Mouse (Mus musculus): Measurements from ENCODE around the gene Commd7. TPM values are rescaled to one million over a fixed set of nuclear protein-coding genes. Genes with fewer than 3 reads are reported as not detected.

Gene Commd7
- total RNA-seq, 2 experiments from 2014 or later, result 25.2 to 31.0 TPM

DNA sequence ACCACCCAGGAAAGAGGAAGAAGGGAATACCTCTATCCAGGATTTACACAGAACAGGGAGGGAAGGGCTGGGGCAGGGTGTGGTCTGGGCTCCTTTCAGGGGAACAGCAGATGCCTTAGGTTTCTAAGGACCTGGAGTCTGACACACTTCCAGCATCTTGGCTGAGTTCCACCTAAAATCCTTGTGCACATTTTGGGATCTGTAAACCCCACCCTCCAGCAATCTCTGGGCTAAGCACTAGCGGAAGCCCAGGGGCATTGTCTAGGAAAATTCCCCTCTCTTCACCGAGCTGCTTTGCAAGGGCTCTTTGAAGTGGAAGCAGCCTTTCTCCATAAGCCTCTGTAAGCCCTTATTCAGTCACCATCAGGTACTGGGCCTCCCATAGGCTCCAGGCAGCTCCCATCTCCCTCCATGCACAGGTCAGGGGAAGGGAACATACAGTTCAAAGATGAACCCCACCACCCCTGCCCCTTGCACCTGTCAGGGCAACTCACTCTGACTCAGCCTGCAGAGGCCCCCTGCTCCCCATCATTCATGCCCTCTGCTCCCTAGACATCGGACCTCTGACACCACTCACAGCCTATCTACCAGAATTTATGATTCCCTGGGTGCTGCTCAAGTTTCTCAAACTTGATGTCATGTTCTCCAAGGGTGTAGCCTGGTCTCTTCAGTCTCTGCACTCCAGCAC, 19.8 kb downstream of the Commd7 start:
- no peak overlapping the region for H3K27ac ChIP-seq
- TF ChIP-seq CTCF (conservative IDR thresholded peaks at IDR 0.05), result no peak
- DNase-seq (ENCODE audit: low spot score in 2 of 2), result no peak
- H3K4me3 ChIP-seq, result no peak overlapping the region

DNA sequence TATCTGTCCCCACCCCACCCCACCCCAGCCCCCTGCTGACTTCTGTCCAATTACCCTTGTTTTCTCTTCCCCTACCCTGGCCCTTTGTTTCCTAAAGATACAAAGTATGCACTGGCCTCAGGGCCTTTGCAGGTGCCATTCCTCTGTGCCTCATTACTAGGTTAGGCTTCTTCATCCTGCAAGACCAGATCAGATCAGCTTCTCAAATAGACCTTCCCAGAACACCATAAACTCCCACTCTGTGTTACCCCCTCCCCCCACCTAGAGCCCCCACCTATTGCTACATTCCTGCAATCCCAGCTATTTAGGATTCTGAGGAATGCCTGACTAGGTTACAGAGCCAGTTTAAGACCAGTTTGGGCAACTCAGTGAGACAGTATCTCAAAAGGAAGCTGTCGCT, 20.8 kb downstream of the Commd7 start:
- TF ChIP-seq CTCF (conservative IDR thresholded peaks at IDR 0.05), result no peak
- no peak overlapping the region for H3K27ac ChIP-seq
- DNase-seq (ENCODE audit: low spot score in 2 of 2), result no peak
- H3K4me3 ChIP-seq, result no peak overlapping the region

DNA sequence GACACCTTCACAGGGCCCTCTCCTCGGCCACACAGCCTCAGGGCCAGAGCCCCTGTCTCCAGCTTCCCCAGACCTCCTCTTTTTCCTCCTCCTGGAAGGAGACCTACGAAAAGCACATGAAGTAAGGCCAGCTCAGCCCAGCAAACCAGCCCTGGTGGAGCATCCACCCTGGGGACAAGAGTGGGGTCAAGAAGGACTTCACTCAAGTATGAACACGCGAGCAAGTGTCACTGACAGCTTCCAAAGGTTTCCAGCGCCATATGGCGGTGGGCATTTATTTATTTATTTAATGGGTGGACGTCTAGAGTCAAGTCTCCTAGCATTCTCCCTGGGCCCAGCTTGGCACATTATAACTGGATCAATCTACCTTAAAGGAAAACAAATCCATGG, 21.3 kb downstream of the Commd7 start:
- no peak for DNase-seq (ENCODE audit: low spot score in 2 of 2)
- no peak overlapping the region for H3K4me3 ChIP-seq
- peak overlapping the region; percentile 19; the same call in 1 of the 2 replicates for H3K27ac ChIP-seq
- no peak for TF ChIP-seq CTCF (conservative IDR thresholded peaks at IDR 0.05)

DNA sequence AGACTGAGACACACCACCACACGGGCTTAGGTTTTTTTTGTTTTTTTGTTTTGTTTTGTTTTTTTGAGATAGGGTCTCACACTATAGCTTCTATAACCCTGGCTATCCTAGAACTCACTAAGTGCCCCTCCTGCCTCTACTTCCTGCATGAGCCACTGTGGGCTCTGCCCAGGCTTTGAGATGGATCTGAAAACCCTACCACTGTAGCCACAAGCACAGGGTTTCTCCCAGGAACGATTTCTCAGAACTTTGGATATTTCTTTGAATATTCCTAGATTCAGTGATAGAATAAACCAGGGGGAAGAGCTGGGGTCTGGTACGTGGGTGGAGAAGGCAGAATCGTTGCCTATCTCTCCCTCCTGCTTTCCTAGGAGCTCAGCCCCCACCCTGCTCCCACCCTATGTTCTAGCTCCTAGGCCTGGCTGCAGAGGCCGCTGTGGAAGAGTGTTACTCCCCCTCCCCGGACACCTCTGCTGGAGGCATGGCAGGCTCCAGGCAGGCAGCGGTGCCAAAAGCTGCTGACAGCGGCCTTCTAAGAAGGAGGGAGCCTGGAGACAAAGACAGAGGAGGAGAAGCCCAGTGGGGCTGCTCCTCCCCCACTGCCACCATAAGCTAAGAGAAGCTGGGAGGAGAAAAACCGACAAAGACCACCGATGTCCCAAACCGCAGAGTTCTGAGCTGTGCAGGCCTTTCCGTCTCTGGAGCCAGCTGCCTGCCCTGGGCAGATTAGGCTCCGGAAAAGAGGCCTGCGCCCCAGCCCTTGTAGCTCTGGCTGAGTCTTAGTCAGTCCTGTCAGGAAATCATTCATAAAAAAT, 21.9 kb downstream of the Commd7 start:
- no peak for TF ChIP-seq CTCF (conservative IDR thresholded peaks at IDR 0.05)
- H3K4me3 ChIP-seq, result no peak overlapping the region
- peak overlapping the region; percentile 19; the same call in 1 of the 2 replicates for H3K27ac ChIP-seq
- DNase-seq (ENCODE audit: low spot score in 2 of 2), result no peak

DNA sequence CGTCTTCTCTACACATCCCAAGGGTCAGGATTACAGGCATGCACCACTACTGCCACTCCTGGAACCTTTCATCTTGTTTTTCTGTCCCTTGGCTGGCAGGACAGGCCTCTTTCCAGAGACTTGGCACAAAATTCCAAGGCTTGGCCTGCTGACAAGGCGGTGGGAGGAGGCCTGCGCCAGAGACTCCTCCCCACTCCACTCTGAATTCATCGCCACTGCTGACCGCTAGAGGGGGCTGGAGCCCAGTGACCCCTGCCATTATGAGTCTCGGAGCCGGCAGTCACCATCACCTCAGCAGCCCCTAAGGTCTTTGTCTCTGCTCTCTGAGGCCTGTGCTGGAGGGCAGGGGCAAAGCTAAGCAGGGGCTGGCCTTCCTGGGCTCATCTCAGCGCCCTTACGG, 23.0 kb downstream of the Commd7 start:
- DNase-seq (ENCODE audit: low spot score in 2 of 2), result peak; percentile 76 to 85
- TF ChIP-seq CTCF (conservative IDR thresholded peaks at IDR 0.05), result peak; percentile 90
- no peak overlapping the region for H3K4me3 ChIP-seq
- no peak overlapping the region for H3K27ac ChIP-seq

DNA sequence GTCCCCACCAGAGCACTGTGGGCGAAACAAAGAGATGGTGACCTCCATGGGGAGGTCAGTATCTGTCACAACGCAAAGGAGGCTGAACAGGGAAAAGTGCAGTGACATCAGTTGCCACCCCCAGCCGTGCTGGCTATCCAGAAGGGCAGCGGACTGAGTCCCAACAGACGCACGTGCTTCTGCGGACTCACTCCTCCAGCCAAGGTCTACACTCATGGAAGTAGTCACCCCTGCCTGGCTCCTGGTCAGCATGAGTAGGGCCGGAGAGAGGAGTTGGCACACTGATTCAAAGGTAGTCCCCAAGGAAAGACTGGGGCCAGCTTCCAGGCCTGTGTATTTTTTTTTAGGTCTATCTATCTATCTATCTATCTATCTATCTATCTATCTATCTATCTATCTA, 23.5 kb downstream of the Commd7 start:
- no peak overlapping the region for H3K4me3 ChIP-seq
- TF ChIP-seq CTCF (conservative IDR thresholded peaks at IDR 0.05), result no peak
- H3K27ac ChIP-seq, result no peak overlapping the region
- no peak for DNase-seq (ENCODE audit: low spot score in 2 of 2)

DNA sequence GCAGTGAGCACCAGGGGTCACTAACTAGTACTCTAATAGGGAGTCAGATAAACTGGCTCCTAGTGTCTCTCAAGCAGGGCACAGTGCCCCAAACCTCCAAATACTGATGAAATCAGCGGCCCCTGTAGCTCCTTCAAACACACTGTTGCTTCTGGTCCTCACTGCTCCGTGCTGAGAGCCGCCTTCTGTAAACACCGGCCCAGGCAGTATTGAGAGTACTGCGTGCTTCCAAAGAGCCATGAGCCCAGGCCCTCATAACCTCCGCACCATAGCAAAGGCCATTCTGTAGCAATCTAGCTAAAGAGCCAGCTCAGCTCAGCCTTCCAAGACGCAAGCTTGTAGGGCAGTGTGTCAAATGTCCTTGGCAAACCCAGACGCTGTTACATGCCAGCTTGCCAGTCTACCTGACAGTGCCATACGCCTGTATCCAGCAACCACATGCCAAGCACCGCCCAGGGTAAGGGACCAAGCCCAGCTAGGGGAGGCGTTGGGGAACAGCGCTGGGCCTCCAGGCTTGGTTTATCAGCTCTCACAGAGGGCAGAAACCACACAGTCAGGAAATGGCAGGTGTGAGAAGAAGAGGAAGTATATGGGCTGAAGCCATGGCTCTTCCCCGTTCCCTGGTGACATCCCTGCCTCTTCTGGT, 24.6 kb downstream of the Commd7 start:
- DNase-seq (ENCODE audit: low spot score in 2 of 2), result no peak
- no peak for TF ChIP-seq CTCF (conservative IDR thresholded peaks at IDR 0.05)
- H3K4me3 ChIP-seq, result no peak overlapping the region
- H3K27ac ChIP-seq, result no peak overlapping the region

DNA sequence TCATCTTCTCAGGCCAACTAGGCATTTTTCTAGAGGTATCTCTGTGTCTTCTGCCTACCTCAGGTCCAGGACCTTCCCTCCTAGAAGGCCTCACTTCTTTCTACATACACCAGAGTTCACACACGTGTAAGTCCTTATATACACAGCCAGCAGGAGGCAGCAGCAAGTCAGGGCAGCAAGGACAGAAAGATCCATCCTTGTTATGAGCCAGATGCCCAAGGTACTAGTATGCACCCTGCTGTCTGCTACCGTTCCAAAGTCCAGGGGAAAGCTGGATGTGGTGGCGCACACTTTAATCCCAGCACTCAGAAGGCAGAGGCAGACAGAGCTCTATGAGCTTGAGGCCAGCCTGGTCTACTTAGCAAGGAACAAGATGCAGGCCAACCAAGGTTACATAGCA, 26.2 kb downstream of the Commd7 start:
- peak; percentile 56 for TF ChIP-seq CTCF (conservative IDR thresholded peaks at IDR 0.05)
- Histone ChIP-seq H3K27ac (no peak overlapping the region), H3K4me3 (no peak overlapping the region)
- DNase-seq (ENCODE audit: low spot score in 2 of 2), result no peak

DNA sequence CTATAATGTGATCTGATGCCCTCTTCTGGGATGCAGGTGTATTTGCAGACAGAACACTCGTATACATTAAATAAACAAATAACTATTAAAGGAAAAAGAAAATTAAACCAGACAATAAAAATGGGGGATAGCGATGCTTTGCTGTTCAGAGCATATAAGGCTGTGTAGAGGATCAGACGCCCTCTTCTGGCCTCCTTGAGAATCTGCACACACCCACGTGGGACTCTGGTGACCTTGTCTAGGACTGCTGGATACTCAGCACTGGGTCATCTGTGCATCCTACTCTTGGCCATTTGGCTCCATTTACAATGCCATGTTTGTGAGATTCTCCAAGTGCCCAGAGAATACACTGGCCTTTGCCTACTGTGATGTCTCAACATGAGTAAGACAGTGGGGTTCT, 28.9 kb downstream of the Commd7 start:
- DNase-seq (ENCODE audit: low spot score in 2 of 2), result no peak
- H3K27ac ChIP-seq, result no peak overlapping the region
- H3K4me3 ChIP-seq, result no peak overlapping the region
- TF ChIP-seq CTCF (conservative IDR thresholded peaks at IDR 0.05), result peak; percentile 61

DNA sequence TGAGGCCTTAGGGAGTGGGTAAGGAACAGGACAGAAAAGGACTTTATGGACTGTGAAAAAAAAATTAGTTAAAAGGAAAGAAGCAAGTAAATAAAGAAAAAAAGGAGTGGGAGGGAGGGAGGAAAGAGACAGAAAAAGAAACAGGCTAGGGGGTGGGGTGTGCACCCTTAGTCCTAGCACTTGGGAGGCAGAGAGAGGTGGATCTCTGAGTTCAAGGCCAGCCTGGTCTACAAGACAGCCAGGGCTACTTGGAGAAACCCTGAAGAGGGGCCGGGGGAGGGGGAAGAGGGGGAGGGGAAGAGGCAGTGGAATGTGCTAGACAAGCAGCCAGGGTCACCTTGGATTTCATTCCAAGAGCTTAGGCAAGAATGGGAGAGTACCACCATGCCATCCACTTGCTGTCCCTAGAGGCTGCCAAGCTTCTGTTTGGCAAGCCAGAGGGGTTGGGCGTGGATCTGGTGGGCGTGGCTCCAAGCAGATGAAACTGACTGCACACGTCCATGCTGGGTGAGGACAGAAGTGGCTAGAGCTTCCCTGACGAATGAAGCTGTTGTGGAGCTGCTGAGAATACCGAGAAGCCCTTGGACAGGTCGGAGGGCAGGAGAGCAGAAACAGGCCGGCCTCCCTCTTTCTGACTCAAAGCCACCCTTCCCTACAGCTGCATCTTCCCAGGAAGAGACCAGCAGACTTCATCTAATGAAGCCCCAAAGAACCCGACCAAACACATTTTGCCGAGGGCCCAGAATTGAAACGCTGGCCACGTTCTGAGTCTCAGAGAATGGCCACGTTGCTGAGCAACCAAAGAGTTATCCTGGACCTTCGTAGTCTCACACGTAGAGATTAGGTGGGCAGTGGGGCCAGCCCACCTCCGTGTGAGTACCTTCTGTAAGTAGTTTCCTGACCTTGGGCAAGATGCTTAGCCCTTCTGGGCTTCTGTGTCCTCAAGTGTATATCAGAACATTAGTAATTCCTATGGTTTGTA, 31.6 kb downstream of the Commd7 start:
- no peak for TF ChIP-seq CTCF (conservative IDR thresholded peaks at IDR 0.05)
- H3K27ac ChIP-seq, result no peak overlapping the region
- DNase-seq (ENCODE audit: low spot score in 2 of 2), result peak in 1 of 2 experiments; percentile 20
- no peak overlapping the region for H3K4me3 ChIP-seq

DNA sequence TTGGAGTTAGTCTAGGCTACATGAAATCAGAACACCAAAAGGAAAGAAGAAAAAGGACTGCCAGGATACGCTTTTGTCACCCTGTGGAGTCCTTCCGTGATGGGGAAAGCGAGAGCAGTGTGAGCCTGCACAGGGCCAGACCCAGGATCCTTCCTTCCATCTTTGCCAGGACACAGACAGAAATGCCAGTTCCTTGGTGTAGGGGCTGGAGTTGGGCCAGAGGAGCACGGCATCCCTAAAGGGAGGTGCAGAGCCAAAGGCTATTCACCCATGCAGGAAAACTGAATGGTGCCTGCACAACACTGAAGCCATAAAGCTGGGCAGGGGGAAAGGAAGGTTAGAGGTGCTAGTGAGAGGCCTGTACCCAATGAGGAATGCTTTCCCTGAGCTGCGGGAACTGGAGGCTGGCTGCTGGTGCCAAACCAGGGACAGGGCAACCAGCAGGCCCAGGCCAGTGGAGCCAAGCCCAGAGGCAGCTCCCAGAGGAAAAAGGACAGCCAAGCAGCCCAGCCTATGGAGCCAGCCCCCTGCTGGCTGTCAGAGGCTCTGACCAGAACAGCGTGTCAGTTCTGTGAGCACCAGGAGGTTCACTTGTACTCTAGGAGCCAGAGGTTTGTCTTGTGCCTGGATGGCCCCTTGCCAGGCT, 32.4 kb downstream of the Commd7 start:
- TF ChIP-seq CTCF (conservative IDR thresholded peaks at IDR 0.05), result peak; percentile 77
- peak overlapping the region; percentile 48; the same call in 1 of the 2 replicates for H3K27ac ChIP-seq
- DNase-seq (ENCODE audit: low spot score in 2 of 2), result peak in 1 of 2 experiments; percentile 34
- no peak overlapping the region for H3K4me3 ChIP-seq

DNA sequence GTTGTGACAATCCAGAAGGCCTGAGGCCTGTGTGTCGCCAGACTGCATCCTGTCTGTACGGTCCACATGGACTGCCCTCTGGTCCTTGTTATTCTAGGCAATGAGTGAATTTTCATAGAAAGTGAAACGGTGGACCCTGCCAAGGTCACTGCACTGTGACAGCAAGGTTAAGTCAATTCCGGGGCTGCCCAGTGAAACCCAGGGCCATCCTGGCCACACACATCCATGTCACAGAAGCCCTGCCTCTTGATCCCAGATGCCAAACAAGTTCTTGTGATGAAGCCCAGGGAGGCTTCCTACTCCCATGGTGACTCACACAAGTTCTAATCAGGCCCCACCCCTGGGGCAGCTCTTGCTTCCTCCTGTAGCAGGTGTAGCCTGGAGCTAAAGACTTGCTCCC, 35.0 kb downstream of the Commd7 start:
- H3K4me3 ChIP-seq, result no peak overlapping the region
- no peak for TF ChIP-seq CTCF (conservative IDR thresholded peaks at IDR 0.05)
- DNase-seq (ENCODE audit: low spot score in 2 of 2), result no peak
- no peak overlapping the region for H3K27ac ChIP-seq

Data from layer of hippocampus, adult 2 months (tissue).